Mouse (Mus musculus) limb, embryonic 14.5 days (tissue): ENCODE measurements at regions not wholly inside any gene's neighbourhood (a gene's known extent, or its start where the extent isn't known, plus 50 kb on each side); places are given as distances from the start of the nearest gene placed in this dataset.

ENCODE experiments used
- ATAC-seq: fragments of 200-750 bp; cut with Nextera tagmentation; 2 replicates; pipeline ENCODE4 v1.8.0; 2017; ENCODE audit warnings: low read depth, moderate number of reproducible peaks, moderate TSS enrichment; ENCODE audit not compliant: low FRiP score
- DNase-seq: peaks from one replicate; pipeline ENCODE4 v3.0.0-alpha.2; 2015; ENCODE audit warnings: low spot score
- H3K27ac ChIP-seq: fragments of 300-500 bp; sonication (generic); replicated peaks from 2 replicates; pipeline ENCODE4 v1.5.1; 2014; ENCODE audit warnings: low read depth, mild to moderate bottlenecking, low read length, moderate library complexity, mixed read lengths
- H3K27me3 ChIP-seq: fragments of 300-500 bp; sonication (generic); 2 replicates; pipeline ENCODE4 v1.6.1; 2014; ENCODE audit warnings: low read length, mixed read lengths; ENCODE audit not compliant: control insufficient read depth, insufficient read depth
- H3K36me3 ChIP-seq: fragments of 300-500 bp; sonication (generic); 2 replicates; pipeline ENCODE4 v1.6.1; 2014; ENCODE audit warnings: mild to moderate bottlenecking, low read length, moderate library complexity, mixed read lengths; ENCODE audit not compliant: control insufficient read depth, insufficient read depth
- H3K4me1 ChIP-seq: fragments of 300-500 bp; sonication (generic); 2 replicates; pipeline ENCODE4 v1.6.1; 2014; ENCODE audit warnings: antibody characterized with exemption, low read length, mixed read lengths; ENCODE audit not compliant: control insufficient read depth, insufficient read depth
- H3K4me2 ChIP-seq: fragments of 300-500 bp; sonication (generic); replicated peaks from 2 replicates; pipeline ENCODE4 v1.6.1; 2014; ENCODE audit warnings: low read depth, mild to moderate bottlenecking, low read length, moderate library complexity; ENCODE audit not compliant: severe bottlenecking
- H3K4me3 ChIP-seq: fragments of 300-500 bp; sonication (generic); replicated peaks from 2 replicates; pipeline ENCODE4 v1.5.1; 2014; ENCODE audit warnings: low read length
- H3K9ac ChIP-seq: fragments of 300-500 bp; sonication (generic); 2 replicates; pipeline ENCODE4 v1.6.1; 2014; ENCODE audit warnings: mild to moderate bottlenecking, low read depth, low read length, moderate library complexity; ENCODE audit not compliant: severe bottlenecking
- H3K9me3 ChIP-seq: fragments of 300-500 bp; sonication (generic); 2 replicates; pipeline ENCODE4 v1.6.1; 2016; ENCODE audit warnings: low read length; ENCODE audit not compliant: control insufficient read depth
- POLR2A ChIP-seq: fragments of 200-500 bp; IDR thresholded peaks from 2 replicates; pipeline ENCODE4 v1.8.0; 2012; ENCODE audit warnings: inconsistent platforms, mild to moderate bottlenecking, moderate library complexity, borderline replicate concordance; ENCODE audit not compliant: insufficient read depth, insufficient read length; ENCODE audit errors: extremely low read depth
- WGBS: fragments of 180-500 bp; shearing (Covaris S2); extraction: QIAGEN DNeasy Blood & Tissue Kit; methylation state at CpG from one replicate; pipeline ENCODE4 v1.1.7; 2014; 5-methylcytosine and 5-hydroxymethylcytosine counted together

GRCm38 (mm10) chr1:152175691-152176090, 85.8 kb upstream of the 1700025G04Rik start:
- 90% methylated on average over 3 of the region's 3 CpGs for WGBS
- no peak for ATAC-seq
- no peak for TF ChIP-seq POLR2A

GRCm38 (mm10) chr1:152174464-152174863, 84.5 kb upstream of the 1700025G04Rik start:
- Histone ChIP-seq H3K4me1 (no peaks in the 10 kb centered on the region; the same call in 1 of the 2 replicates), H3K9ac (no peak overlapping the region), H3K27me3 (no peaks in the 10 kb centered on the region), H3K4me3 (no peak overlapping the region), H3K9me3 (no peaks in the 10 kb centered on the region), H3K27ac (no peak overlapping the region), H3K36me3 (no peaks in the 10 kb centered on the region), H3K4me2 (no peak overlapping the region)
- ATAC-seq (no peak), DNase-seq (no peak)
- no peak for TF ChIP-seq POLR2A
- WGBS: 84% methylated on average over 4 of the region's 4 CpGs

More at GRCm38 (mm10) chr1:152175691-152176090, 85.8 kb upstream of the 1700025G04Rik start:
- Histone ChIP-seq H3K9me3 (no peaks in the 10 kb centered on the region), H3K4me1 (no peaks in the 10 kb centered on the region; the same call in 1 of the 2 replicates), H3K4me3 (no peak overlapping the region), H3K27ac (no peak overlapping the region), H3K9ac (no peak overlapping the region), H3K27me3 (no peaks in the 10 kb centered on the region), H3K36me3 (no peaks in the 10 kb centered on the region), H3K4me2 (no peak overlapping the region)
- DNase-seq: no peak

GRCm38 (mm10) chr1:152171034-152171790, 81.3 kb upstream of the 1700025G04Rik start:
- Histone ChIP-seq H3K4me2 (no peak overlapping the region), H3K36me3 (no peaks in the 10 kb centered on the region), H3K27ac (no peak overlapping the region), H3K4me1 (no peaks in the 10 kb centered on the region; the same call in 1 of the 2 replicates), H3K4me3 (no peak overlapping the region), H3K9ac (no peak overlapping the region), H3K27me3 (no peaks in the 10 kb centered on the region), H3K9me3 (no peaks in the 10 kb centered on the region)
- WGBS: 59% methylated on average over 16 of the region's 16 CpGs
- ATAC-seq (no peak), DNase-seq (no peak)
- no peak for TF ChIP-seq POLR2A

- no peak for TF ChIP-seq POLR2A
- DNase-seq (no peak), ATAC-seq (no peak)
- Histone ChIP-seq H3K27ac (no peak overlapping the region), H3K9ac (no peak overlapping the region), H3K36me3 (no peaks in the 10 kb centered on the region), H3K4me3 (no peak overlapping the region), H3K4me1 (peaks cover 3% of the 10 kb centered on the region), H3K4me2 (no peak overlapping the region), H3K27me3 (no peaks in the 10 kb centered on the region), H3K9me3 (no peaks in the 10 kb centered on the region)
- WGBS: 90% methylated on average over 8 of the region's 8 CpGs
Observed at GRCm38 (mm10) chr1:152170583-152170982, 80.7 kb upstream of the 1700025G04Rik start.

GRCm38 (mm10) chr1:152169508-152169907, 79.6 kb upstream of the 1700025G04Rik start:
- H3K9ac ChIP-seq: no peak overlapping the region
- H3K36me3 ChIP-seq: no peaks in the 10 kb centered on the region
- TF ChIP-seq POLR2A: no peak
- no peak for ATAC-seq
- DNase-seq: no peak
- H3K27me3 ChIP-seq: no peaks in the 10 kb centered on the region
- 89% methylated on average over 14 of the region's 14 CpGs for WGBS
- H3K4me2 ChIP-seq: no peak overlapping the region
- H3K4me1 ChIP-seq: peaks cover 7% of the 10 kb centered on the region
- no peaks in the 10 kb centered on the region for H3K9me3 ChIP-seq
- H3K27ac ChIP-seq: no peak overlapping the region
- no peak overlapping the region for H3K4me3 ChIP-seq
